Mouse (Mus musculus): ENCODE results near the gene Gm45716.

- TF ChIP-seq CTCF (IDR thresholded peaks at IDR 0.05; ENCODE audit: control insufficient read depth, insufficient read depth, insufficient replicate concordance, low read depth, low read length), result no peak
- TF ChIP-seq POLR2A (IDR thresholded peaks at IDR 0.05; ENCODE audit: control insufficient read depth, low read depth, low read length), result no peak
These were observed 107.1 kb downstream of the Gm45716 start for GRCm38 (mm10) chr11:90294622-90295021.
